Mouse (Mus musculus): ENCODE data around the gene Gm21761. TPM values are rescaled to one million over a fixed set of nuclear protein-coding genes. Genes with fewer than 3 reads are reported as not detected.

Gene Gm21761
- polyA plus RNA-seq, 1 experiment from 2014 or later: not detected

Other genes starting within 250 kb of the Gm21761 start
- 131 and 140 TPM in 2 replicates for gene Hmgcs1, start 238.9 kb downstream of the Gm21761 start, polyA plus RNA-seq (2015; fragmentation: Nextera tagmentation; extraction: Ambion mirVana)
- 0.53 TPM in 2 replicates for gene Nim1k, start 173.4 kb downstream of the Gm21761 start, polyA plus RNA-seq (2015; fragmentation: Nextera tagmentation; extraction: Ambion mirVana)
- gene Zfp131, start 138.4 kb downstream of the Gm21761 start, polyA plus RNA-seq (2015; fragmentation: Nextera tagmentation; extraction: Ambion mirVana): 18.2 and 18.3 TPM in 2 replicates
- gene AF067063, start 99.1 kb downstream of the Gm21761 start, polyA plus RNA-seq (2015; fragmentation: Nextera tagmentation; extraction: Ambion mirVana): not detected in 2 replicates
- gene D13Ertd608e, start 93.3 kb downstream of the Gm21761 start, polyA plus RNA-seq (2015; fragmentation: Nextera tagmentation; extraction: Ambion mirVana): not detected in 2 replicates
- gene Tcstv1, start 34.5 kb downstream of the Gm21761 start, polyA plus RNA-seq (2015; fragmentation: Nextera tagmentation; extraction: Ambion mirVana): not detected in 2 replicates
- gene B020031M17Rik, start 21.5 kb upstream of the Gm21761 start, polyA plus RNA-seq (2015; fragmentation: Nextera tagmentation; extraction: Ambion mirVana): not detected in 2 replicates
- gene Gm36079, start 97.7 kb upstream of the Gm21761 start, polyA plus RNA-seq (2015; fragmentation: Nextera tagmentation; extraction: Ambion mirVana): not detected in 2 replicates
- not detected in 2 replicates for gene Gm21188, start 122.9 kb upstream of the Gm21761 start, polyA plus RNA-seq (2015; fragmentation: Nextera tagmentation; extraction: Ambion mirVana)
- not detected in 2 replicates for gene Gm20767, start 211.0 kb upstream of the Gm21761 start, polyA plus RNA-seq (2015; fragmentation: Nextera tagmentation; extraction: Ambion mirVana)
- gene Gm21818, start 243.2 kb upstream of the Gm21761 start, polyA plus RNA-seq (2015; fragmentation: Nextera tagmentation; extraction: Ambion mirVana): not detected in 2 replicates